ENCODE assay signal across 8 mouse cellular contexts in genomic region chr15:79041585-79041984, GRCm38 (mm10). TPM values are rescaled to one million over a fixed set of nuclear protein-coding genes. Genes with fewer than 3 reads are reported as not detected.
DNase-seq lines count a peak whose midpoint lies in the region; ATAC-seq and TF ChIP-seq lines count a peak whose summit lies in the region.

TSS of gene Galr3 (plus strand) at chr15:79041885.

- 78% methylated on average over 6 of the region's 6 CpGs for WGBS in embryonic facial prominence, embryonic 12.5 days
- 74% methylated on average over 6 of the region's 6 CpGs for WGBS in hindbrain, postnatal 0 days
- 84% methylated on average over 6 of the region's 6 CpGs for whole genome bisulfite sequencing in midbrain, postnatal 0 days

- peak within 1 kb of the TSS; percentile 88 for H3K27ac ChIP-seq in layer of hippocampus, adult 2 months
- no peak within 1 kb of the TSS for H3K27ac ChIP-seq in embryonic facial prominence, embryonic 12.5 days
- peak within 1 kb of the TSS; percentile 54; the same call in 1 of the 2 replicates for H3K27ac ChIP-seq in hindbrain, postnatal 0 days
- H3K27ac ChIP-seq in midbrain, postnatal 0 days (ENCODE audit: low read depth, low read length), result peak within 1 kb of the TSS; percentile 51

- TF ChIP-seq CTCF in layer of hippocampus, adult 2 months (conservative IDR thresholded peaks at IDR 0.05), result no peak
- TF ChIP-seq CTCF in hindbrain, postnatal 0 days (IDR thresholded peaks at IDR 0.05; ENCODE audit: low read depth), result no peak
- no peak for TF ChIP-seq CTCF in midbrain, postnatal 0 days (IDR thresholded peaks at IDR 0.05)

- peaks cover 51% of the 10 kb centered on the region for H3K27me3 ChIP-seq in embryonic facial prominence, embryonic 12.5 days
- H3K27me3 ChIP-seq in hindbrain, postnatal 0 days (ENCODE audit: insufficient read depth, low read length), result peaks cover 13% of the 10 kb centered on the region; the same call in 1 of the 2 replicates
- H3K27me3 ChIP-seq in midbrain, postnatal 0 days (ENCODE audit: insufficient read depth, low read length), result peaks cover 17% of the 10 kb centered on the region

- ATAC-seq in embryonic facial prominence, embryonic 12.5 days (ENCODE audit: insufficient number of reproducible peaks, insufficient read depth, low FRiP score, low TSS enrichment), result no peak
- ATAC-seq in hindbrain, postnatal 0 days, result no peak
- no peak for ATAC-seq in midbrain, postnatal 0 days (ENCODE audit: low FRiP score)

- no peaks in the 10 kb centered on the region for H3K9me3 ChIP-seq in embryonic facial prominence, embryonic 12.5 days
- no peaks in the 10 kb centered on the region for H3K9me3 ChIP-seq in hindbrain, postnatal 0 days (ENCODE audit: low read length)
- no peaks in the 10 kb centered on the region for H3K9me3 ChIP-seq in midbrain, postnatal 0 days (ENCODE audit: low read length)

- H3K36me3 ChIP-seq in embryonic facial prominence, embryonic 12.5 days, result peaks cover 7% of the 10 kb centered on the region; the same call in 1 of the 2 replicates
- no peaks in the 10 kb centered on the region for H3K36me3 ChIP-seq in hindbrain, postnatal 0 days (ENCODE audit: insufficient read depth, low read length)
- H3K36me3 ChIP-seq in midbrain, postnatal 0 days (ENCODE audit: insufficient read depth, low read length), result 0 out of 2 replicates have a peak, but pooled peaks cover 3% of the 10 kb centered on the region

- H3K4me1 ChIP-seq in embryonic facial prominence, embryonic 12.5 days, result peaks cover 26% of the 10 kb centered on the region
- no peaks in the 10 kb centered on the region for H3K4me1 ChIP-seq in hindbrain, postnatal 0 days (ENCODE audit: insufficient read depth, low read length)
- no peaks in the 10 kb centered on the region; the same call in 1 of the 2 replicates for H3K4me1 ChIP-seq in midbrain, postnatal 0 days (ENCODE audit: insufficient read depth, low read length)

- H3K4me2 ChIP-seq in embryonic facial prominence, embryonic 12.5 days (replicated peaks), result peak within 1 kb of the TSS; percentile 99
- peak within 1 kb of the TSS; percentile 77 for H3K4me2 ChIP-seq in hindbrain, postnatal 0 days (ENCODE audit: low read depth, low read length)
- peak within 1 kb of the TSS; percentile 80 for H3K4me2 ChIP-seq in midbrain, postnatal 0 days (ENCODE audit: low read depth, low read length, poor library complexity, severe bottlenecking)

- no peak for DNase-seq in layer of hippocampus, adult 2 months (ENCODE audit: low spot score in 2 of 2)
- no peak for DNase-seq in layer of hippocampus, adult 18-20 months (ENCODE audit: low spot score in 2 of 2)
- DNase-seq in hindbrain, postnatal 0 days (ENCODE audit: low spot score), result no peak
- DNase-seq in midbrain, postnatal 0 days (ENCODE audit: low spot score), result no peak
- no peak for DNase-seq in cerebellum, adult 11 months
- no peak for DNase-seq in right cerebral cortex, adult 18-20 months
- DNase-seq in retina, embryonic 14.5 days (ENCODE audit: low spot score), result no peak

- peak within 1 kb of the TSS; percentile 60 for H3K9ac ChIP-seq in embryonic facial prominence, embryonic 12.5 days
- H3K9ac ChIP-seq in hindbrain, postnatal 0 days (replicated peaks; ENCODE audit: low read length), result peak within 1 kb of the TSS; percentile 63
- H3K9ac ChIP-seq in midbrain, postnatal 0 days (replicated peaks; ENCODE audit: low read length, poor library complexity, severe bottlenecking), result peak within 1 kb of the TSS; percentile 66

- H3K4me3 ChIP-seq in layer of hippocampus, adult 2 months, result peak within 1 kb of the TSS; percentile 59
- peak within 1 kb of the TSS; percentile 61 for H3K4me3 ChIP-seq in embryonic facial prominence, embryonic 12.5 days
- peak within 1 kb of the TSS; percentile 52 for H3K4me3 ChIP-seq in hindbrain, postnatal 0 days (ENCODE audit: low read length)
- peak within 1 kb of the TSS; percentile 52 for H3K4me3 ChIP-seq in midbrain, postnatal 0 days (ENCODE audit: low read depth, low read length)

RNA-seq across cellular contexts. Expression of gene Galr3, which starts in this region (rescaled TPM):
- under 1 TPM in 1 of 2 experiments, not detected in 1; 0.39 TPM for total RNA-seq in layer of hippocampus, adult 2 months (2021)
- under 1 TPM in 1 of 2 experiments, not detected in 1; 0.42 TPM for total RNA-seq in layer of hippocampus, adult 18-20 months (2021)
- polyA plus RNA-seq in embryonic facial prominence, embryonic 12.5 days (2016; fragmentation: Nextera tagmentation; extraction: Ambion mirVana), result not detected in 2 replicates
- 0.47 and 1.2 TPM in 2 replicates for total RNA-seq in hindbrain, postnatal 0 days (2014; rRNA removed)
- 0.20 and 0.25 TPM in 2 replicates for polyA plus RNA-seq in hindbrain, postnatal 0 days (2015; fragmentation: Nextera tagmentation; extraction: Ambion mirVana)
- 3.3 and 3.9 TPM in 2 replicates for total RNA-seq in midbrain, postnatal 0 days (2014; rRNA removed)
- 0.25 and 0.32 TPM in 2 replicates for polyA plus RNA-seq in midbrain, postnatal 0 days (2015; fragmentation: Nextera tagmentation; extraction: Ambion mirVana)
